Mouse (Mus musculus) bone marrow macrophage, adult 2 months (primary cell): ENCODE results near the gene Lgalsl.

ENCODE experiments used
- CTCF ChIP-seq: IDR thresholded peaks from 2 replicates; pipeline ENCODE4 v1.5.1; 2012; ENCODE audit warnings: low read depth, mild to moderate bottlenecking, low read length, moderate library complexity
- POLR2A ChIP-seq: IDR thresholded peaks from 2 replicates; pipeline ENCODE4 v1.6.1; 2012; ENCODE audit warnings: mild to moderate bottlenecking, low read depth, low read length, borderline replicate concordance

DNA sequence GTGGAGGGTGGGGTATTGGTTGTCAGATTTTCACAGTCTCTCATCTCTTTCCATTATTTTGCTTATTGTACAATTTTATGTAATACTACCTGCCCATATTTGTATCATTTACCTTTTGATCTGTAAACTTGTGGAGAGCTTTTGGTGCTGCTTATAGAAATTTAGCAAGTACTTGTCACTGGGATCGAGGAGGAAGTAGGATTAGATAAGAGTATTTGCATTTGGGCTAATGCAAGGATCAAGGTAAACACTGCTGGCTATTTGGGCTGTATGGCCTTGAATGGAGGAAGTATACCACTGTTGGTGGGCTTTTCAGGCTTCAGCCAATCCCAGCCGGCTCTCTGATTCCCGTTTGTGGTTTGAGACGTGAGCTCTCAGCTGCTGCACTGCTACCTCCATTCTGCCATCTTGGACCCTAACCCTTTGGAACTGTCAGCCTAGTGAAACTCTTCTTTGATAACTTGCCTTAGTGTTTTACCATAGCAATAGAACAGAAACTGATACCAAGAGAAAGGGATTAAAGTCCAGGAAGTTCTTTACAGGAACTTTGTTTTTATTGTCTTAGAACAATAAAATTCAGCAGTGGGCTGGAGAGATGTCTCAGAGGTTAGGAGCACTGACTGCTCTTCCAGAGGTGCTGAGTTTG, 25.1 kb downstream of the Lgalsl start:
- TF ChIP-seq POLR2A = no peak
- no peak for TF ChIP-seq CTCF
